Mouse (Mus musculus) left cerebral cortex, postnatal 25 days (tissue): ENCODE data around the gene H2al1g. TPM values are rescaled to one million over a fixed set of nuclear protein-coding genes. Genes with fewer than 3 reads are reported as not detected.
A peak's percentile ranks its signal among the peaks of the same experiment; 100 is the strongest.
"Not testable (repeated sequence)": the region's sequence is repeated elsewhere in the genome, so short reads cannot be mapped to it uniquely, and the experiment has no call there.

Experiments
- DNase-seq, 2 experiments: peaks; one replicate each; pipeline ENCODE4 v3.0.0; 2022; ENCODE audit warnings: low spot score in 2 of 2, mixed read lengths in 1 of 2
- intact Hi-C: fragments of 180-260 bp; cut with DNase I; formaldehyde crosslinking; loops from one replicate; pipeline ENCODE4 v1.15.1; 2025
- total RNA-seq, 2 experiments: library from RNA; stranded (reverse); gene quantifications; 2 replicates each; pipeline ENCODE4 v1.2.3; 2021

Gene H2al1g
- total RNA-seq = not detected

DNA sequence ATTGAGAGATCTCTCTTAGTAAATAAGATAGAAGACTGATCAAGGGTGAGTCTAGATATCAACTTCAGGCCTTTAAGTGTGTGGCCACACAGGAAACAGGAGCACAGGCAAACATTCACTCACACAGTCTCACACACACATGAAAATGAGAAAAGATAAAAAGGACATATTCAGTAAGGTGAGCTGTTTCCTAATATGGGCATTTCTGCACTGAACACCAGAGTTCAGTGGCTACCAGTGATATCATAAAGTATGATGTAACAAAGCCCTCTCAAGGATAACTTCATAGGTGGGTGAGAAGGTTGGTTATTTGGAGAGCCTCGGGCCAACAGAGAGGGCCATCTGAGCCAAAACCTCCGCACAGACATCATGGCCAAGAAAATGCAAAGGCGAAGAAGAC lies at the start of gene H2al1g:
TSS of gene H2al1g (plus strand) at position 301 of the 400 bp plus-strand sequence.
- intact Hi-C loops, DNase-seq: not testable (repeated sequence)

DNA sequence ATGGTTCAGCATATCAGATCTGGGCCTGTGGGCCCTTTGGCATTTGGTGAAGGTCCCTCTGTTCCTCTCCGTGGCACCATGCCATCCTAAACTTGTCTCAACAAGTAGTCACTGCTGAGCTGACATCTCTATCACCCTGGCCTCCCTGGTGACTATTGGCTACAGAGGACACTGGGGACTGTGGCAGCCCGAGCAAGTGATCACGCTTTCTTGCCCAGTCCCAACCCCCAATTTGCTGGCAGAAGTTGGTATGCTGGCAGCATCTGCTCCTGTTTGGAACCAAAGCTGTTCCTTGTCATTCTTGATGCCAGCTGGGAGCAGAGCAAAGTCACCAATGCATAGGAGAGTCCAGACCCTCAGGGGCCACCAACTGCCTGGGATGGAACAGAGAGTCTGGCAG lies 49.0 kb upstream of the H2al1g start:
- intact Hi-C loops = no loop called here
- DNase-seq = no peak

DNA sequence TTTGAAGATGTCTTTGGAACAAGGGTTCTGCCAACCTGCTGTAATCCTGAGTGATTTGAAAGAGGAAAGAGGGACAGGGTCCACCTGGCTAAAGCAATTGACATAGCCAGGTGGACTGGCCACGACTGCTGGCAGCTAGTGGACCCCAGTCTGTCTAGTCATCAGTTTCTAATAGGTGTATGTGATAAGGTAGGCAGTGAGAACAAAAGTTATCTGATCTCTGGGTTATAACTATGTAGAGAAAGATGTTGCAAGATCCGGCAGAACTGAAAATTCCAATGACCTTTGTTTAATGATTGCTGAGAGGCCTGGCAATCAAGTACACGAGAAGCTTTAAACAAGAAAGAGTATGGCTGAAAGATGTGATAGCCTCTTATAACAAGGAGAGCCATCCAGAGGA lies 44.9 kb upstream of the H2al1g start:
- intact Hi-C loops = no loop called here
- no peak for DNase-seq

DNA sequence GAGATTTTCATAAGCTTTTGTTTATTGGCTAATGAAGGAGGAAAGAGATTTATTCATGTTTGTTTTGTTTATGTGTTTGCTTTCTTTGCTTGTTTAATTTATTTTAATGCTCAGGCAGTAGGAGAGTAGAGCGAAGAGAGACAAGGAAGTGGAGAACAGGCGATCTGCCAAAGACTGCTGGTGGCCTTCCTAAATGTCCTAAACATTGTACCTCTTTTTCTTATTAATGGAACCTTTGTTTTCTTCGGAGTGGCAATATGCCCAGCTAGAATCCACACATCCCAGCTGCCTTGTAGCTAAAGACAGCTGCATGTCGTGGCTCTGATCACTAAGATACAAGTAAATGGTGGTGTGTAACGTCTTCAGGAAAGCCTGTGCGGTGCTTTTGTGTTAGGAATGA lies 41.0 kb upstream of the H2al1g start:
- no peak for DNase-seq
- intact Hi-C loops = no loop called here

DNA sequence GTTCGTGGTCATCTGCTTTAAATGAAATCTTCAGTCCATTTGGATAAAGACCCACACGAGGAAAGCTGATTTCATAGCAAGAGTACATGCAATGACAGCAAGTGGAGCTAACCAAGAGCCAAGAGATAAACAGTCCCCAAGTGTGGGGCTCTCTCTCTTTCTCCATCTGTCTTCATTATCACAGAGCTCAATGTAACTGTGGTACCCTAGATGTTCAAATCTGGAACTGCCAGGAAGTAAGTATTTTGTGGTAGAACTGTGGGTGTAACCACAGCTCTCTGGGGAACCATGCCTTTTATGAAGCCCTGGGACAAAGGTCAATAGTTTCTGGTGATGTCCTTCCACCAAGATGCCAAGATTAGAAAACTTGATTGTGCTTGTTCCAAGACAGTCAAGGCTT lies 37.3 kb upstream of the H2al1g start:
- peak in 1 of 2 experiments; percentile 27 for DNase-seq
- intact Hi-C loops = no loop called here

DNA sequence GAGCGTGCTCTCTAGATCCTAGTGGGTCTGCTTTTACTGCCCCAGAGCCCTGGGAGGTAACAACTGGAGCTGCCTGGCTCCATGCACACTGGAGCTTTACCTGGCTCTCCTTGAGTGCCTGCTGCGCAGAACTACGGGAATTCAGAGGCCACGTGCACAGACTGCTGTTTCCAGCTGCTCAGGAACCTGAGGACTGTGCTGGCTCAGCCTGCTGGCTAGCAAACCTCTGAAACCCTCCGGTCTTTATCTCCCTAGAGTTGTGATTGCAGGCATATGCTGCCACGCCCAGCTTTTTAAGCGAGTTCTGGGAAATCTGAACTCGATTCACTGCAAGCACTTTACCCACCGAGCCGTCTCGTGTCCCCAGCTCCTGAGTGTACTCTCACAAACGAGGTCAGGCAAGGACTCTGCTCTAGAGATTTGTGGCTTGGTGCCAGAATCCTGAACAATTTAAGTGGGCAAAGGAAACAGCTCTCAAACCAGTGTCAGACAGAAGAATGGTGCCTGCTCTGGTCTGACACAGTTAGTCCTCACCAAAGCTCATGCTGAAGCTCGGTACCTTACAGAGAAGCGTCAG lies 29.7 kb upstream of the H2al1g start:
- intact Hi-C loops = no loop called here
- no peak for DNase-seq

DNA sequence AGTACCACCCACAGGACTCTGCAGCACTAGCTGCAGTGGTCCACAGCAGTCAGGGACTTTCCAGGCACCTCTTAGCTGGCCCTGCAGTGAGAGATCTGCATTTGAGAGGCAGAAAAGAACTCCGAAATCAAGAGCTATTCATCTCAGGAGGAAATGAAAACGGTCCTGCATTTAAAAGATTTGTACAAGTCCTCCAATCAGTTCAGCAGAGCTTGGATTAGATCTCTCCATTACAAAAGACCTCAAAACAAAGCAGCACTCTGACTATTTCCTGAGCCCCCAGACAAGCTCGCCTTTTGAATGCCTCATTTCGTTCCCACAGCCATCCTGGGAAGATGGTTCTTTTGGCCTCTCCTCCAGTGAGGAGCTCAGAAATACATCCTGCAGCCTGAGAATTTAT lies 28.8 kb upstream of the H2al1g start:
- DNase-seq = no peak
- intact Hi-C loops = no loop called here

DNA sequence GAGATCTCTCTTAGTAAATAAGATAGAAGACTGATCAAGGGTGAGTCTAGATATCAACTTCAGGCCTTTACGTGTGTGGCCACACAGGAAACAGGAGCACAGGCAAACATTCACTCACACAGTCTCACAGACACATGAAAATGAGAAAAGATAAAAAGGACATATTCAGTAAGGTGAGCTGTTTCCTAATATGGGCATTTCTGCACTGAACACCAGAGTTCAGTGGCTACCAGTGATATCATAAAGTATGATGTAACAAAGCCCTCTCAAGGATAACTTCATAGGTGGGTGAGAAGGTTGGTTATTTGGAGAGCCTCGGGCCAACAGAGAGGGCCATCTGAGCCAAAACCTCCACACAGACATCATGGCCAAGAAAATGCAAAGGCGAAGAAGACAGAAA lies 19.1 kb upstream of the H2al1g start, which contains the start of gene H2al1a:
TSS of gene H2al1a (plus strand) at position 301 of the 400 bp plus-strand sequence.
- intact Hi-C loops = not testable (repeated sequence)

DNA sequence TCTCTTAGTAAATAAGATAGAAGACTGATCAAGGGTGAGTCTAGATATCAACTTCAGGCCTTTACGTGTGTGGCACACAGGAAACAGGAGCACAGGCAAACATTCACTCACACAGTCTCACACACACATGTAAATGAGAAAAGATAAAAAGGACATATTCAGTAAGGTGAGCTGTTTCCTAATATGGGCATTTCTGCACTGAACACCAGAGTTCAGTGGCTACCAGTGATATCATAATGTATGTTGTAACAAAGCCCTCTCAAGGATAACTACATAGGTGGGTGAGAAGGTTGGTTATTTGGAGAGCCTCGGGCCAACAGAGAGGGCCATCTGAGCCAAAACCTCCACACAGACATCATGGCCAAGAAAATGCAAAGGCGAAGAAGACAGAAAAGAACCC lies 15.9 kb upstream of the H2al1g start, which contains the start of gene H2al1b:
TSS of gene H2al1b (plus strand) at position 301 of the 400 bp plus-strand sequence.
- DNase-seq, intact Hi-C loops: not testable (repeated sequence)

More for the DNA sequence above, 19.1 kb upstream of the H2al1g start, which contains the start of gene H2al1a:
- DNase-seq = not testable (repeated sequence)

DNA sequence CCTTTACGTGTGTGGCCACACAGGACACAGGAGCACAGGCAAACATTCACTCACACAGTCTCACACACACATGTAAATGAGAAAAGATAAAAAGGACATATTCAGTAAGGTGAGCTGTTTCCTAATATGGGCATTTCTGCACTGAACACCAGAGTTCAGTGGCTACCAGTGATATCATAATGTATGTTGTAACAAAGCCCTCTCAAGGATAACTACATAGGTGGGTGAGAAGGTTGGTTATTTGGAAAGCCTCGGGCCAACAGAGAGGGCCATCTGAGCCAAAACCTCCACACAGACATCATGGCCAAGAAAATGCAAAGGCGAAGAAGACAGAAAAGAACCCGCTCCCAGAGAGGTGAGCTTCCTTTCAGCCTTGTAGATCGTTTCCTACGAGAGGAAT lies 12.7 kb upstream of the H2al1g start, which contains the start of gene H2al1c:
TSS of gene H2al1c (plus strand) at position 301 of the 400 bp plus-strand sequence.
- DNase-seq, intact Hi-C loops: not testable (repeated sequence)

DNA sequence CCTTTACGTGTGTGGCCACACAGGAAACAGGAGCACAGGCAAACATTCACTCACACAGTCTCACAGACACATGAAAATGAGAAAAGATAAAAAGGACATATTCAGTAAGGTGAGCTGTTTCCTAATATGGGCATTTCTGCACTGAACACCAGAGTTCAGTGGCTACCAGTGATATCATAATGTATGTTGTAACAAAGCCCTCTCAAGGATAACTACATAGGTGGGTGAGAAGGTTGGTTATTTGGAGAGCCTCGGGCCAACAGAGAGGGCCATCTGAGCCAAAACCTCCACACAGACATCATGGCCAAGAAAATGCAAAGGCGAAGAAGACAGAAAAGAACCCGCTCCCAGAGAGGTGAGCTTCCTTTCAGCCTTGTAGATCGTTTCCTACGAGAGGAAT lies 9.5 kb upstream of the H2al1g start, which contains the start of gene H2al1d:
TSS of gene H2al1d (plus strand) at position 301 of the 400 bp plus-strand sequence.
- intact Hi-C loops = not testable (repeated sequence)

DNA sequence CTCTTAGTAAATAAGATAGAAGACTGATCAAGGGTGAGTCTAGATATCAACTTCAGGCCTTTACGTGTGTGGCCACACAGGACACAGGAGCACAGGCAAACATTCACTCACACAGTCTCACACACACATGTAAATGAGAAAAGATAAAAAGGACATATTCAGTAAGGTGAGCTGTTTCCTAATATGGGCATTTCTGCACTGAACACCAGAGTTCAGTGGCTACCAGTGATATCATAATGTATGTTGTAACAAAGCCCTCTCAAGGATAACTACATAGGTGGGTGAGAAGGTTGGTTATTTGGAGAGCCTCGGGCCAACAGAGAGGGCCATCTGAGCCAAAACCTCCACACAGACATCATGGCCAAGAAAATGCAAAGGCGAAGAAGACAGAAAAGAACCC lies 6.4 kb upstream of the H2al1g start, which contains the start of gene H2al1e:
TSS of gene H2al1e (plus strand) at position 301 of the 400 bp plus-strand sequence.
- DNase-seq, intact Hi-C loops: not testable (repeated sequence)

More for the DNA sequence above, 9.5 kb upstream of the H2al1g start, which contains the start of gene H2al1d:
- DNase-seq = not testable (repeated sequence)

DNA sequence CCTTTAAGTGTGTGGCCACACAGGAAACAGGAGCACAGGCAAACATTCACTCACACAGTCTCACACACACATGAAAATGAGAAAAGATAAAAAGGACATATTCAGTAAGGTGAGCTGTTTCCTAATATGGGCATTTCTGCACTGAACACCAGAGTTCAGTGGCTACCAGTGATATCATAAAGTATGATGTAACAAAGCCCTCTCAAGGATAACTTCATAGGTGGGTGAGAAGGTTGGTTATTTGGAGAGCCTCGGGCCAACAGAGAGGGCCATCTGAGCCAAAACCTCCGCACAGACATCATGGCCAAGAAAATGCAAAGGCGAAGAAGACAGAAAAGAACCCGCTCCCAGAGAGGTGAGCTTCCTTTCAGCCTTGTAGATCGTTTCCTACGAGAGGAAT lies 3.2 kb upstream of the H2al1g start, which contains the start of gene H2al1f:
TSS of gene H2al1f (plus strand) at position 301 of the 400 bp plus-strand sequence.
- intact Hi-C loops, DNase-seq: not testable (repeated sequence)

DNA sequence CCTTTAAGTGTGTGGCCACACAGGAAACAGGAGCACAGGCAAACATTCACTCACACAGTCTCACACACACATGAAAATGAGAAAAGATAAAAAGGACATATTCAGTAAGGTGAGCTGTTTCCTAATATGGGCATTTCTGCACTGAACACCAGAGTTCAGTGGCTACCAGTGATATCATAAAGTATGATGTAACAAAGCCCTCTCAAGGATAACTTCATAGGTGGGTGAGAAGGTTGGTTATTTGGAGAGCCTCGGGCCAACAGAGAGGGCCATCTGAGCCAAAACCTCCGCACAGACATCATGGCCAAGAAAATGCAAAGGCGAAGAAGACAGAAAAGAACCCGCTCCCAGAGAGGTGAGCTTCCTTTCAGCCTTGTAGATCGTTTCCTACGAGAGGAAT lies 3.1 kb downstream of the H2al1g start, which contains the start of gene H2al1h:
TSS of gene H2al1h (plus strand) at position 301 of the 400 bp plus-strand sequence.
- DNase-seq, intact Hi-C loops: not testable (repeated sequence)

DNA sequence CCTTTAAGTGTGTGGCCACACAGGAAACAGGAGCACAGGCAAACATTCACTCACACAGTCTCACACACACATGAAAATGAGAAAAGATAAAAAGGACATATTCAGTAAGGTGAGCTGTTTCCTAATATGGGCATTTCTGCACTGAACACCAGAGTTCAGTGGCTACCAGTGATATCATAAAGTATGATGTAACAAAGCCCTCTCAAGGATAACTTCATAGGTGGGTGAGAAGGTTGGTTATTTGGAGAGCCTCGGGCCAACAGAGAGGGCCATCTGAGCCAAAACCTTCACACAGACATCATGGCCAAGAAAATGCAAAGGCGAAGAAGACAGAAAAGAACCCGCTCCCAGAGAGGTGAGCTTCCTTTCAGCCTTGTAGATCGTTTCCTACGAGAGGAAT lies 6.3 kb downstream of the H2al1g start, which contains the start of gene H2al1i:
TSS of gene H2al1i (plus strand) at position 301 of the 400 bp plus-strand sequence.
- DNase-seq, intact Hi-C loops: not testable (repeated sequence)

DNA sequence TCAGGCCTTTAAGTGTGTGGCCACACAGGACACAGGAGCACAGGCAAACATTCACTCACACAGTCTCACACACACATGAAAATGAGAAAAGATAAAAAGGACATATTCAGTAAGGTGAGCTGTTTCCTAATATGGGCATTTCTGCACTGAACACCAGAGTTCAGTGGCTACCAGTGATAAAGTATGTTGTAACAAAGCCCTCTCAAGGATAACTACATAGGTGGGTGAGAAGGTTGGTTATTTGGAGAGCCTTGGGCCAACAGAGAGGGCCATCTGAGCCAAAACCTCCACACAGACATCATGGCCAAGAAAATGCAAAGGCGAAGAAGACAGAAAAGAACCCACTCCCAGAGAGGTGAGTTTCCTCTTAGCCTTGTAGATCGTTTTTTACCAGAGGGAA lies 9.5 kb downstream of the H2al1g start, which contains the start of gene H2al1j:
TSS of gene H2al1j (plus strand) at position 301 of the 400 bp plus-strand sequence.
- not testable (repeated sequence) for DNase-seq

DNA sequence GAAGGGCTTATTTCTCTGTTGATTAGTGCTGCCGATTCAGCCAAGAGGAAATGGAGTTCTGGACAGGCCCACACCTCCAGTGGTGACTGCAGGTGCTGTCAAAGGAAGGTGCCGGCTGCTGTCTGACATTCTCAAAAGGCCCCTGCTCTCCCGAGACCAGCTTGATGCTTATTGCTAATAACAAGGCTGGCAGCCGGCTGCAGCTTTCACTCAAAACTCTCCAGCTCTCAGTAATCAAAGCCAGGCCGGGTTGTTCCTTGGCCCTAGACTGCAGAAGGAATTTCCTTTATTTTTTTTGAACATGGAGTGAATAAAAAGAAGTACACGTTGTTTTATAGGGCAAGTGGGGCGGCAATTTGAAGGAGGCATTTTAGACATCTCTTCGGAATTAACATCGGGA lies 27.7 kb downstream of the H2al1g start:
- peak in 1 of 2 experiments; percentile 6 for DNase-seq
- intact Hi-C loops = no loop called here

More for the DNA sequence above, 9.5 kb downstream of the H2al1g start, which contains the start of gene H2al1j:
- intact Hi-C loops = not testable (repeated sequence)

DNA sequence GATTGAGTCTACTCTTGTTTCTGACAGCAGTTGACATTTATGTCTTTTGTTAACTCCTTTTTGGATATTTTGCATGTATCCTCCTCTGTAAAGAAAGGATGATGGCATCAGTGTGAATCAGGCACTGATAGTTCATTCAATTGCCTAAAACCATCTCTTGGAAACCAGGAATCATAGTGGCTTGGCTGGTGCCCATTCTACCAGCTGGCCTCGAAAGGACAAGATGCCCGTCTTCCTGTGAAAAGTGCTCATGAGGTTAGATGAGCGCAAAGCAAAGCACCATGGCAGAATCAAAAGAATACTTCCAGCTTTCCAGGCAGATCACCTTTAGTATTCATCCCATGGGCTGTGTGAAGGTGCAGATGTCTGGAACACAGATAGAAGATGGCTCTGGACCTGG lies 28.7 kb downstream of the H2al1g start:
- intact Hi-C loops = no loop called here
- no peak for DNase-seq

DNA sequence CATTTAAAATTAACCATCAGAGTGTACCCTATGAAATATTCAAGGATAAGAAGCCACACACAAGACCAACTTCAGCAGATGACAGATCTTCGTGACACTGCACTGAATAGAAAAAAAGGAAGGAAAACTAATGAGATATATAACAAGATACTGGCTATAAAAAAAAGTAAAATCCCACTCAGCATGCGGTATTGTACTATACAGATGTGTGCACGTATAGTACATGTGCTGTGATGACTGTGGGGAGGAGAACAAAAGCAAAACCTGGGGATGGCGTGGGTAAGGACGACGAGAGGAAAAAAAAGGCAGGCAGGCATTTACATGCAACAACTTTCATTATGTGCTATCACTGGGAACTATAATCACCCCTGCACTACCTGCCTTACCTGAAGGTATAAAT lies 42.8 kb downstream of the H2al1g start:
- no peak for DNase-seq
- intact Hi-C loops = no loop called here

DNA sequence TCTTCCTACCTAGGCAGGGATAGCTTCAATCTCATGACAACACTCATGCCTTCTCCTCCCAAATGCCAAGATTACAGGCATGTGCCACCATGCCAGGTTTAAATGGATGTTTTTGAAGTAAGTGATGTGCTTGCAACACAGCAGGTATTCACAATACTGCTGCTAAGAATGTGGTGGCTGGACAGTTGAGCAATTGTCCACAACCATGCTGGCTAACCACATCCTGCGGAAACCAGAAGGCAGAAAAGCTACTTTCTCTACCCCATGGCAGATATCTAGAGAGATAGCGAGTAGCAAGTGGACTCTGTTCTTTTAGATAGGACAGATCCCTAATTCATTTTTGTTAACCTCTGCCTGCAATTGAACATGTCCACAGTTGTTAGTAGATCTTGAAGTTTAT lies 43.2 kb downstream of the H2al1g start:
- DNase-seq = no peak
- intact Hi-C loops = no loop called here

DNA sequence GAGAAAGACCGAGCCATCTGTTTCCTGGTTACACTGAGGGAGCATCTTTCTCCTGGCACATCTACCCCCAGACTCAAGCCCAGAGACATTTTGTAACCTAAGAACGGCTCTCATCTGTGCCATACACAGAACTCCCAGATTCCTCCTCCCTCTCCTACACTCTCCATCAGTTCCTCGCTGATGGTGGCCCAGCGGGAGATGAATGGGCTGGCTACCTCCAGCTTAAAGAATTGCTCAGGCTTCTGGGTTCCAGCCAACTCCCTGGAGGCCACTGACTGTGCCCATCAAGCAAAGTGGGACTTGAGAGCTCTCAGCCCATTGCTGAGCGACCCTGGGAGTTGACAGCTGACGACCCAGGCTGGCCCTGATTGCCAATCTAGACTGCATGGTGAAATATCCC lies 45.8 kb downstream of the H2al1g start:
- DNase-seq = no peak

More for the DNA sequence above, 45.8 kb downstream of the H2al1g start:
- intact Hi-C loops = no loop called here
